In genomic region chr19:7617696-7618095, GRCm38 (mm10) we compare ENCODE assay signal across 8 mouse cellular contexts. TPM values are rescaled to one million over a fixed set of nuclear protein-coding genes. Genes with fewer than 3 reads are reported as not detected.
DNase-seq lines count a peak whose midpoint lies in the region; ATAC-seq lines count a peak whose summit lies in the region.

No protein-coding gene starts in this region.

- no peaks in the 10 kb centered on the region for H3K36me3 ChIP-seq in heart, embryonic 11.5 days (ENCODE audit: control insufficient read depth, insufficient read depth, low read length)
- no peaks in the 10 kb centered on the region for H3K36me3 ChIP-seq in forebrain, embryonic 11.5 days (ENCODE audit: control insufficient read depth, insufficient read depth, low read length)
- no peaks in the 10 kb centered on the region for H3K36me3 ChIP-seq in hindbrain, embryonic 13.5 days
- no peaks in the 10 kb centered on the region for H3K36me3 ChIP-seq in midbrain, embryonic 12.5 days
- no peaks in the 10 kb centered on the region for H3K36me3 ChIP-seq in splenic B cell, adult 2 months (ENCODE audit: control insufficient read depth, insufficient read depth, low read length, poor library complexity, severe bottlenecking)

- H3K4me3 ChIP-seq in heart, embryonic 11.5 days (ENCODE audit: low read depth, low read length) = no peak overlapping the region
- H3K4me3 ChIP-seq in forebrain, embryonic 11.5 days (ENCODE audit: low read depth, low read length) = no peak overlapping the region
- no peak overlapping the region for H3K4me3 ChIP-seq in hindbrain, embryonic 13.5 days
- H3K4me3 ChIP-seq in midbrain, embryonic 12.5 days = no peak overlapping the region

- H3K27me3 ChIP-seq in heart, embryonic 11.5 days (ENCODE audit: control insufficient read depth, insufficient read depth, low read length) = peaks cover 8% of the 10 kb centered on the region
- H3K27me3 ChIP-seq in forebrain, embryonic 11.5 days (ENCODE audit: control insufficient read depth, insufficient read depth, low read length) = no peaks in the 10 kb centered on the region; the same call in none of the 2 replicates
- peaks cover 32% of the 10 kb centered on the region for H3K27me3 ChIP-seq in hindbrain, embryonic 13.5 days
- peaks cover 8% of the 10 kb centered on the region for H3K27me3 ChIP-seq in midbrain, embryonic 12.5 days
- no peaks in the 10 kb centered on the region for H3K27me3 ChIP-seq in splenic B cell, adult 2 months (ENCODE audit: control insufficient read depth, insufficient read depth, low read length, poor library complexity, severe bottlenecking)

- H3K27ac ChIP-seq in heart, embryonic 11.5 days (ENCODE audit: low read depth, low read length) = no peak overlapping the region
- no peak overlapping the region for H3K27ac ChIP-seq in forebrain, embryonic 11.5 days (ENCODE audit: low read depth, low read length)
- no peak overlapping the region for H3K27ac ChIP-seq in hindbrain, embryonic 13.5 days
- H3K27ac ChIP-seq in midbrain, embryonic 12.5 days (replicated peaks) = no peak overlapping the region

- no peak for ATAC-seq in heart, embryonic 11.5 days (replicated peaks; ENCODE audit: insufficient number of reproducible peaks, low FRiP score, low TSS enrichment)
- ATAC-seq in forebrain, embryonic 11.5 days (replicated peaks; ENCODE audit: low FRiP score) = peak; percentile 51; the same call in 1 of the 2 replicates
- peak; percentile 32 for ATAC-seq in hindbrain, embryonic 13.5 days (ENCODE audit: low FRiP score)
- 0 out of 2 replicates have a peak, but pooled peaks have one; percentile 63 for ATAC-seq in midbrain, embryonic 12.5 days (ENCODE audit: low FRiP score, low read depth)

- H3K9ac ChIP-seq in heart, embryonic 11.5 days (ENCODE audit: low read depth, low read length) = no peak overlapping the region
- H3K9ac ChIP-seq in forebrain, embryonic 11.5 days (ENCODE audit: low read length) = no peak overlapping the region
- no peak overlapping the region for H3K9ac ChIP-seq in hindbrain, embryonic 13.5 days
- H3K9ac ChIP-seq in midbrain, embryonic 12.5 days (replicated peaks) = no peak overlapping the region

- no peaks in the 10 kb centered on the region for H3K9me3 ChIP-seq in heart, embryonic 11.5 days (replicated peaks; ENCODE audit: control insufficient read depth, low read length)
- H3K9me3 ChIP-seq in forebrain, embryonic 11.5 days (ENCODE audit: control insufficient read depth, low read length) = no peaks in the 10 kb centered on the region
- H3K9me3 ChIP-seq in hindbrain, embryonic 13.5 days = no peaks in the 10 kb centered on the region
- H3K9me3 ChIP-seq in midbrain, embryonic 12.5 days = no peaks in the 10 kb centered on the region

- H3K4me1 ChIP-seq in heart, embryonic 11.5 days (ENCODE audit: control insufficient read depth, insufficient read depth, low read length) = no peaks in the 10 kb centered on the region
- no peaks in the 10 kb centered on the region for H3K4me1 ChIP-seq in forebrain, embryonic 11.5 days (replicated peaks; ENCODE audit: control insufficient read depth, insufficient read depth, low read length)
- peaks cover under 1% of the 10 kb centered on the region; the same call in 1 of the 2 replicates for H3K4me1 ChIP-seq in hindbrain, embryonic 13.5 days (replicated peaks)
- no peaks in the 10 kb centered on the region for H3K4me1 ChIP-seq in midbrain, embryonic 12.5 days

- H3K4me2 ChIP-seq in heart, embryonic 11.5 days = no peak overlapping the region
- no peak overlapping the region for H3K4me2 ChIP-seq in forebrain, embryonic 11.5 days (ENCODE audit: low read depth, low read length, severe bottlenecking)
- no peak overlapping the region for H3K4me2 ChIP-seq in hindbrain, embryonic 13.5 days
- H3K4me2 ChIP-seq in midbrain, embryonic 12.5 days (replicated peaks) = no peak overlapping the region

- peak; percentile 82 for DNase-seq in heart, adult 11 months
- DNase-seq in c-Kit-negative CD71-positive TER-119-positive erythroid progenitor cells, embryonic 14.5 days (ENCODE audit: low read depth, low spot score) = peak; percentile 28
- DNase-seq in forebrain, embryonic 11.5 days (ENCODE audit: low spot score) = peak; percentile 82
- DNase-seq in layer of hippocampus, postnatal 14 days (ENCODE audit: low spot score in 2 of 2) = peak; percentile 54 to 77
- peak; percentile 68 for DNase-seq in splenic B cell, adult 2 months (ENCODE audit: low read depth, low spot score)

- 38% methylated on average over 7 of the region's 7 CpGs for WGBS in heart, embryonic 11.5 days (ENCODE audit: insufficient replicate concordance)
- WGBS in forebrain, embryonic 11.5 days = 44% methylated on average over 7 of the region's 7 CpGs
- WGBS in hindbrain, embryonic 13.5 days = 48% methylated on average over 7 of the region's 7 CpGs
- WGBS in midbrain, embryonic 12.5 days = 46% methylated on average over 7 of the region's 7 CpGs

RNA-seq across cellular contexts. Expression of gene Hrasls5, which starts 5.4 kb away (rescaled TPM):
- polyA plus RNA-seq in heart, embryonic 11.5 days (2014; fragmentation: Nextera tagmentation; extraction: Ambion mirVana) = not detected in 2 replicates
- not detected in 2 replicates for polyA plus RNA-seq in forebrain, embryonic 11.5 days (2014; fragmentation: Nextera tagmentation; extraction: Ambion mirVana)
- not detected in 2 replicates for polyA plus RNA-seq in hindbrain, embryonic 13.5 days (2015; fragmentation: Nextera tagmentation; extraction: Ambion mirVana)
- not detected for total RNA-seq in layer of hippocampus, postnatal 14 days (2021)
- polyA plus RNA-seq in midbrain, embryonic 12.5 days (2016; fragmentation: Nextera tagmentation; extraction: Ambion mirVana) = not detected in 2 replicates

RNA-seq across cellular contexts. Expression of gene Lgals12, which starts 10.7 kb away (rescaled TPM):
- polyA plus RNA-seq in heart, embryonic 11.5 days (2014; fragmentation: Nextera tagmentation; extraction: Ambion mirVana) = not detected in 2 replicates
- 0.07 TPM in 1 of 2 replicates, not detected in the other for polyA plus RNA-seq in forebrain, embryonic 11.5 days (2014; fragmentation: Nextera tagmentation; extraction: Ambion mirVana)
- polyA plus RNA-seq in hindbrain, embryonic 13.5 days (2015; fragmentation: Nextera tagmentation; extraction: Ambion mirVana) = 0.08 and 0.17 TPM in 2 replicates
- total RNA-seq in layer of hippocampus, postnatal 14 days (2021) = under 1 TPM; 0.21 to 0.31 TPM
- 0.14 TPM in 1 of 2 replicates, not detected in the other for polyA plus RNA-seq in midbrain, embryonic 12.5 days (2016; fragmentation: Nextera tagmentation; extraction: Ambion mirVana)

Comparison
In these comparisons a context has a peak if more than half of its experiments do, and no peak if none do; other contexts are left out.
1. DNase-seq: peak in every context shown above with its lines; median percentile 82 in heart, adult 11 months; 82 in forebrain, embryonic 11.5 days; 68 in splenic B cell, adult 2 months; 66 in layer of hippocampus, postnatal 14 days; 28 in c-Kit-negative CD71-positive TER-119-positive erythroid progenitor cells, embryonic 14.5 days.